Mouse (Mus musculus) NIH3T3 (cell line): ENCODE data around the gene V1ra8.
"Not testable (repeated sequence)": the region's sequence is repeated elsewhere in the genome, so short reads cannot be mapped to it uniquely, and the experiment has no call there.

Experiments
- DNase-seq: peaks from one replicate; pipeline ENCODE4 v3.0.0-alpha.2; 2012; ENCODE audit warnings: low read depth

V1ra8 gene

GRCm38 (mm10) chr6:90202493-90202892 is at the start of gene V1ra8:
Gene V1ra8 (plus strand): TSS chr6:90202793.
- DNase-seq: not testable (repeated sequence)

GRCm38 (mm10) chr6:90160139-90160538 is 42.5 kb upstream of the V1ra8 start:
- no peak for DNase-seq

- no peak for DNase-seq
Observed at GRCm38 (mm10) chr6:90174508-90174907, 28.1 kb upstream of the V1ra8 start, which contains the start of gene Vmn1r52. Gene Vmn1r52 (plus strand): TSS chr6:90174808.

GRCm38 (mm10) chr6:90224338-90224737 is 21.7 kb downstream of the V1ra8 start, which contains the start of gene Vmn1r53:
Gene Vmn1r53 (minus strand): TSS chr6:90224438.
- DNase-seq: no peak

- not testable (repeated sequence) for DNase-seq
Observed at GRCm38 (mm10) chr6:90232114-90232513, 29.5 kb downstream of the V1ra8 start.

GRCm38 (mm10) chr6:90232681-90233080 is 30.1 kb downstream of the V1ra8 start:
- no peak for DNase-seq

- DNase-seq: no peak
Observed at GRCm38 (mm10) chr6:90244019-90244418, 41.4 kb downstream of the V1ra8 start.

- no peak for DNase-seq
Observed at GRCm38 (mm10) chr6:90246000-90246399, 43.4 kb downstream of the V1ra8 start, which contains the start of gene Vmn1r54. Gene Vmn1r54 (plus strand): TSS chr6:90246300.
